Mouse (Mus musculus) layer of hippocampus, adult 2 months (tissue): ENCODE measurements at regions not wholly inside any gene's neighbourhood (a gene's known extent, or its start where the extent isn't known, plus 50 kb on each side); places are given as distances from the start of the nearest gene placed in this dataset.

Experiments used
- DNase-seq, 2 experiments: peaks; one replicate each; pipeline ENCODE4 v3.0.0; 2022; ENCODE audit warnings: low spot score in 2 of 2
- H3K27ac ChIP-seq: fragments of 200-600 bp; 2 replicates; pipeline ENCODE4 v1.8.1; 2022
- H3K4me3 ChIP-seq: fragments of 200-600 bp; 2 replicates; pipeline ENCODE4 v1.8.1; 2022; ENCODE audit warnings: mild to moderate bottlenecking
- CTCF ChIP-seq: fragments of 200-600 bp; conservative IDR thresholded peaks from 2 replicates; pipeline ENCODE4 v1.8.1; 2022; ENCODE audit warnings: antibody characterized with exemption, mild to moderate bottlenecking, moderate library complexity

- no peak for TF ChIP-seq CTCF
- Histone ChIP-seq H3K4me3 (no peak overlapping the region), H3K27ac (no peak overlapping the region)
- no peak for DNase-seq
These were observed 271.2 kb upstream of the Zfp637 start for GRCm38 (mm10) chr6:117569576-117570326.

- no peak for TF ChIP-seq CTCF
- Histone ChIP-seq H3K27ac (no peak overlapping the region), H3K4me3 (no peak overlapping the region)
- DNase-seq, result no peak
These were observed 270.6 kb upstream of the Zfp637 start for GRCm38 (mm10) chr6:117570346-117570745.

DNA sequence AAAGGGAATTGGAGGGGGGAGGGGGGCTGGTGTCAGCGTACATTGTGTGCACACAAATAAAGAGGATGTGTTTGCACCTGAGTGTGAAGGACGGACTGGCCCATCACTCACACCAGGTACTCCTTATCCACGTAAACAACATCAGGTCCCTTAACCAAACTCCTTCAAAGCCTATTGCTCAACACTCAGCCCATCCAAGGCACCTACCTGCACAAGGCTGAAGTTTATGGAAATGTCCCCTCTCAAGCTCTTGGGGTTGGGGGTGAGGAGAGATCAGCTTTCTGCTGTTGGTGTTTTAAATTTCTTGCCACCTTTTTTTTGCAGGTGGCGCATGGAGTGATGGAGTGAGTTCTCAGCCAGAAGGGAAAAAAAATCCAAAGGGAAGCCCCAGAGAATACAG, 270.2 kb upstream of the Zfp637 start:
- Histone ChIP-seq H3K4me3 (no peak overlapping the region), H3K27ac (no peak overlapping the region)
- no peak for DNase-seq
- no peak for TF ChIP-seq CTCF

DNA sequence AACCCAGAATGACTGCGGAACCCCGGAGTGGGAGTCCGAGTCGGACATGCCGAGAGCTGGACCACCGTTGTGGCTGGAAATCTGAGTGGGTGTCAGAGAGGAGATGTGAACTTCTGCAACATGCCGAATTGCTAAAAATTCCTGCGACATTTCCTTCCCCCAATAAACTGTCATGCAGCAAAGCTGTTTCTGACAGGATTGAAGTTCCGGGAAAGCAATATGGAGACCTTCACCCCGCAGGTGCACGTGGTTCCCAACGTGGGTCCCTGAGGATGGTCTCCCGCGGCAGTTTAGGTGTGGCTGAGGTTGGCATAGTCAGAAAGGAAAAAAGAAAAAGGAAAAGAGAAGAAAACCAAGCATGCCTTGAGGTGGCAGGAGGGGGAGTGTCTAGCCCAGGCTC, 269.0 kb upstream of the Zfp637 start:
- H3K4me3 ChIP-seq, result no peak overlapping the region
- TF ChIP-seq CTCF, result no peak
- DNase-seq, result no peak
- H3K27ac ChIP-seq, result no peak overlapping the region

- no peak for TF ChIP-seq CTCF
- no peak for DNase-seq
- Histone ChIP-seq H3K4me3 (no peak overlapping the region), H3K27ac (no peak overlapping the region)
These were observed 267.6 kb upstream of the Zfp637 start for GRCm38 (mm10) chr6:117573371-117573770.

DNA sequence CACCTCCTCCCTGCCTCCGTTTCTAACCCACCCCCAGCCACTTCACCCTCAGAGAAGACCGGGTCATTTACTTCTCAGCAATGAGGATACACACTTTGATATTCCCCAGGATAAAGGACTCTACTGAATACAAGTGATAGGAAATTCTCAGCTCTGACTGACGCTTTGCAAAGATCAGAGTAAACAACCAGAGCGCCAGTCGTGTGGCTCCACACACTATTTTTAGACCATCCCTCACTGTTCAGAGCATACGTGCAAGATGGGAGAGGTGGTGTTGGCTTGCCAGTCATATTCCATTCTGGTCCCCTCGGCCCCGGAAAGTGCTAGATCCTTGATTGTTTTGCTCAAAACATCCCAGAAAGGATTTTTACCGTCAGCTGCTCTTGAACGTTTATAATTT, 266.8 kb upstream of the Zfp637 start:
- no peak for DNase-seq
- H3K27ac ChIP-seq, result peak overlapping the region; percentile 19; the same call in 1 of the 2 replicates
- no peak overlapping the region for H3K4me3 ChIP-seq
- no peak for TF ChIP-seq CTCF

DNA sequence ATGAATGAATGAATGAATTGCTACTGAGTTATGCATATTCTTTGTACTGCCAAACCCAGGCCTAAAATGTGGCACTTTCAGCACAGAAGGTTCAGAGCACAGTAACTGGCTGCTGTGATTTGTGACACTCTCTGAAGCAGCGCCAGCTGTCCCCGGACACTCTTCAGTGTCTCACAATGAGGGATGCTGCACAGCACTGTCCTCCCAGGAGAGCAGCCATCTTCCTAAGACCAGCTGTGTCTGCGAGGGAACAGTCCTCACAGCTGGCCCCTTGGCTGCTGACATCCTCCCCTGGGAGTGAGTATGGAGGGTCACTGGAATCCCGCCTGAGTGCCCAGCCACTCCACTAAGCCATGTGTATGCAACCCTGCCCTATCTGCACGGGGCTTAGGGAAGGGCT, 265.9 kb upstream of the Zfp637 start:
- TF ChIP-seq CTCF, result no peak
- no peak overlapping the region for H3K4me3 ChIP-seq
- no peak for DNase-seq
- H3K27ac ChIP-seq, result no peak overlapping the region

GRCm38 (mm10) chr6:117576021-117576420, 265.0 kb upstream of the Zfp637 start:
- TF ChIP-seq CTCF, result no peak
- Histone ChIP-seq H3K27ac (no peak overlapping the region), H3K4me3 (no peak overlapping the region)
- no peak for DNase-seq

DNA sequence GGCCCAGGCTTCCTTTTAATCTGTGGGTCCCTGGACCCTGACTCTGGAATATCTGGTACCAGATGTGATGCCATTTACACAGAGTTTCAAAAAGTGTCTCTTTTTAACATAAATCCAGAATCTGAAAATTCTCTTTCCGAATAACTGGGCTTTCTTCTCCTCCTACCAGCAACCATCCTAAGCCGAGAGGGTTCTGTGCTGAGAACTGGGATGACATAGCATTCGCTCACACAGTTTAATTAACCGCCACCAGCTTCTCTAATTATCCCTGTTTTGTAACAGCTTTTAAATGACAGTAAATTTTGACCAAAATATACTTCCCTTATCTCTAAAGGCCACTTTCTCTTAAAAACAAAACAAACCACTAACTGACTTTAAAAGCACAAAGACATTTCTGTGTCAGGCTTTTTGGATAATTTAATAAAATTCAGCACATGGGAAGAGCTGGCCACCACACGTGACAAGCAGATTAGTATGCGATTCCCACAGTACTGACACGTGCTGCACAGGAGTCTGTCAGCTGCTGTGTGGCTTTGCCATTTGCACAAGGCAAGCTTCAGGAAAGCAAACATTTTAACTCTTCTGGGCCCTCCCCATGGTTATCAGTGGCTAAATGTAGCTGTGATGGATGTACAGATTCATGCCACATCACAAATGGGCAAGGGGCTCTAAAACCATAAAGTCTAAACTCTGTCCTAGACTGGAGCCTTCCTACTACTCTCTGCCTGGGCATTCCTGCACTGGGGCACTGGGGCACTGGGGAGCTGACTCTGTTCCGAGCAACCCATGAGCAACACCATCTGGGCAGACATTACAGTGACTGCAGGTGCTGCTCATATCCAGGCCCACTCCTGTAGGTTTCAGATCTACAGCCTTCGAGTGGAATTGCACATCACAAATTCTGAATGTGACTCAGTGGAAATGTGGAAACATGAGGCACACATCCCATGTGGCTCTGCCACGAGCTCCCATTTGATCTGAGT, 263.1 kb upstream of the Zfp637 start:
- TF ChIP-seq CTCF, result no peak
- DNase-seq, result no peak
- Histone ChIP-seq H3K4me3 (no peak overlapping the region), H3K27ac (0 out of 2 replicates have a peak overlapping the region, but pooled peaks have one; percentile 12)

DNA sequence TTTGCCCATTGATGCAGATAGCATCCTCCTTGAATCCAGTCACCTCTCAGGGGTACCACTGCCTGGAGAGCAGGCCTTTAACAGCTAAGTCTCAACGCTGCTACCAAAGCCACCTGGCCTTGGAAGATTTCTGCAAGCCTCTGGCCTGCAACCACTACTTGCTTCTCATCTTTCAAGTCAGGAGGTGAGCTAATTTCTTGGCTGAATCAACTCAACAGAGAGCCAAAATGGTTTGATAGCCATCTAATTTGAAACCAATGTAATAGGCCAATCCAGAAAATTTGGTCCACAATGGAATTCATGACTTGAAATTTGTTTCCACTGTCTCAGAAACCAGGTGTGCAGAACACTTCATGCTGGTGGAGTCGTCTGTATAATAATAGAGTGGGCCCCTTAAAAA, 260.0 kb upstream of the Zfp637 start:
- H3K27ac ChIP-seq, result no peak overlapping the region
- DNase-seq, result no peak
- no peak for TF ChIP-seq CTCF
- H3K4me3 ChIP-seq, result no peak overlapping the region

DNA sequence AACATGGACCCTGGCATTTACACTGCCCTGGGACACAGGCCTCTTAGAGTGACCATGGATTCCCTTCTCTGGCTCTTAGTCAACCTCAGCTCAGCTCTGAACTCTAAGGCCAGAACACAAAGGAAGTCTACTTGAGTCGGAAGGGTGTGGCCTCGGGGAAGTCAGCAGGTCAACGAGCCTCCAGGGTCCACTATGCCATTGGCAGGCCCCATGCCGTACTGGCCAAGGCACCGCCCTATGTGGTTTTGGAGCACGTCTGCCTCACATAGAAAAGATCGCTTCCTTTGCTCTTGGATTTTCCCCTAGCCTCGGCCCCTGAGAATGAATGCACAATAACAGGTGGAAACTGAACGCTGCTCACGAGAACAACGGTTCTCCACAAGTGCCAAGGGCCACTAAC, 257.9 kb upstream of the Zfp637 start:
- TF ChIP-seq CTCF, result no peak
- no peak overlapping the region for H3K27ac ChIP-seq
- H3K4me3 ChIP-seq, result no peak overlapping the region
- DNase-seq, result no peak

DNA sequence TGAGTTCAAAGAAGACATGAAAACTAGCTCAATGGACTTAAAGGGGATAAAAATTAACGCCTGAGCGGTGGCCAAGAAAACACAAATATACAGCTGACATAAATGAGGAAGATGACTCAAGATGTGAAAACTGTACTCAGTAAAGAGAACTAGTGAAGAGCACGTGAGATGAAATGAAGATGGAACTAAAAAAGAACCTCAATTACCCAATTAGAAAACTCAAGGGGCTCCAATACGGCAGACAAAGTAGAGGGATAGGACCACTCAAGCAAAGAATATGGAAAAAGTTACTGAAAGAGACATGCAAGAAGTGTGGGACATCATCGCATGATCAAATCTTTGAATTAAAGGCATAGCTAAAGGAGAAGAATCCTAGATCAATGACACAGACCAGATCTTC, 256.4 kb upstream of the Zfp637 start:
- H3K4me3 ChIP-seq, result no peak overlapping the region
- no peak overlapping the region for H3K27ac ChIP-seq
- TF ChIP-seq CTCF, result no peak
- no peak for DNase-seq

DNA sequence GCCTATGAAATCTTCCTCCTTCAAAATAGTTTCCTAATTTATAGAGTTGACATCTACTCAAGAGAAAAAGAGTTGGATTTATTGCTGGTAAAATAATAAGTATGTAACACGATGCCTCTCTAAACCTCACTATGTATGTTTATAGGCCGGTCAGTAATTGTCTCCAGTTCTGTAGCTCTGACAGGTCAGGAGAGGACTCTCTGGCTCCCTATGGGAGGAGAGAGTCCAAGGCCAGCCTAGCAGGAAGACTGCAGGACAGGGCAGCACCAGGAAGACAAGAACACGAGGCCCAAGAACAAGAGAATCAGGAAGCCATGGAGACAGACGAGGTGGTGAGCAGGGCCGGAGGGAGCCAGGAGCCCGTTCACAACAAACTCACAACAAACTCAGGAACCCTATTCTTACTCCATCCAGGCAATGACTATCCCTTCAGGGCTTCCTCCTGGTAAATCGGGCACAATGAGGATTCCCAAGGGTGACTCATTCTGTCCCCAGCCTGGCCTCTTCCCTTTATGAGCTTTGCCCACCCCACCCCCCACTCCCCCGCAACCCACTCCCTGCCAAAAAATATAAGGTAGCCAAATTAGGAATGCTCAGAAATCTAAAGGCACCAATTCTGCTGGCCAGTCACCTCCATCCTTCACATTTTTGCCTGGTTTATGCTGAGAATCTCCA, 244.7 kb upstream of the Zfp637 start:
- TF ChIP-seq CTCF, result no peak
- DNase-seq, result no peak
- no peak overlapping the region for H3K27ac ChIP-seq
- H3K4me3 ChIP-seq, result no peak overlapping the region
